Mouse (Mus musculus): ENCODE data around the gene Rps18. TPM values are rescaled to one million over a fixed set of nuclear protein-coding genes. Genes with fewer than 3 reads are reported as not detected.

Gene Rps18
- polyA plus RNA-seq, 1 experiment from 2014 or later = 1,837 TPM

DNA sequence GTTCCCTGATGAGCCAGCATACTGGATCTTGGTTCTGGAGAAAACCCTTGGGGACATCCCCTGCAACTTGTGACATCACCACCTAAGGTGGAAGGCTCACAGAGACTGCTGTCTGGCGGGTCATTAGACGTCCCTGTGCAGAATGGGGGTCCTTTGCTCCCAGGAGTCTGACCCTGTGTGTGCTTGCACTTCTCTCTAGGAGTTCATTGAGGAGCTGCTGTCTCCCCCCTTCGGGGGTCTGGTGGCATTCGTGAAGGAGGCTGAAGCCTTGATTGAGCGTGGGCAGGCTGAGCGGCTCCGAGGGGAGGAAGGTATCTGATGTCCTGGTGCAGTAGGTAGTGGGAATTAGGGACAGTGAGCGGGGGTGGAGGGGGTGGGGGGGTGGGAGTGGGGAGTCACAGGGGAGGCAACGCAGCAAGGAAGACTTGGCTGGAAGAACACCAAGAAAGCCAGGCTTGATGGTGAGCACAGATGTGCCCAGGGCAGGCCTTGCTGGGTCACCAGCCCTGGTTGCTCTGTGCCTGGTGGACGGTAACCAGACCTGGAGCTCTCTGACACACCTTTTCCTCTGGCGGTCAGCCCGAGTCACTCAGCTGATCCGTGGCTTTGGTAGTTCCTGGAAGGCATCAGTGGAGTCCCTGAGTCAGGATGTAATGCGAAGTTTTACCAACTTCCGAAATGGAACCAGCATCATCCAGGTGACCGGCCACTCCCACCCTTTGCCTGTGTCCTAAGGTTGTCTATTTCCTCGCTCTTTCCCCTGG lies 9.5 kb upstream of the Rps18 start:
- H3K9me3 ChIP-seq = no peaks in the 10 kb centered on the region
- 91% methylated on average over 17 of the region's 17 CpGs for WGBS

DNA sequence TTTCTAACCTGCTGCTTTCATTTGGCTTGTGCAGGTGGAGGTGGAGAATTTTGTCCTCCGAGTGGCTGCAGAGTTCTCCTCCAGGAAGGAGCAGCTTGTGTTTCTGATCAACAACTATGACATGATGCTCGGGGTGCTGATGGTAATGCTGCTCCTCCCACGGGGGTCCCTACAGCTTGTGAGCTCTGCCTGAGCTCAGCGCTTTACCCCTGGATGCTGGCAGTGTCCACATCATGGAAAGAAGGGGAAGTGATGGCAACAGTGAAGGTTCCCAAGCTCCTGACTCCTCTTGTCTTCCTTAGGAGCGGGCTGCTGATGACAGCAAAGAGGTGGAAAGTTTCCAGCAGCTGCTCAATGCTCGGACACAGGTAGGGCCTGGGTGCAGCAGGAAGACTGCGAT lies 7.1 kb upstream of the Rps18 start:
- Histone ChIP-seq H3K36me3 (peaks cover 82% of the 10 kb centered on the region), H3K9ac (no peak overlapping the region), H3K27me3 (no peaks in the 10 kb centered on the region), H3K4me3 (no peak overlapping the region), H3K9me3 (no peaks in the 10 kb centered on the region), H3K4me2 (no peak overlapping the region), H3K27ac (no peak overlapping the region), H3K4me1 (0 out of 2 replicates have a peak, but pooled peaks cover 2% of the 10 kb centered on the region)
- WGBS = 94% methylated on average over 7 of the region's 7 CpGs
- ATAC-seq (ENCODE audit: insufficient number of reproducible peaks, low FRiP score, low TSS enrichment, low read depth) = no peak

More for the DNA sequence above, 9.5 kb upstream of the Rps18 start:
- no peaks in the 10 kb centered on the region for H3K4me1 ChIP-seq
- no peak overlapping the region for H3K27ac ChIP-seq
- H3K9ac ChIP-seq = no peak overlapping the region
- no peak overlapping the region for H3K4me2 ChIP-seq
- H3K4me3 ChIP-seq = no peak overlapping the region
- H3K27me3 ChIP-seq = no peaks in the 10 kb centered on the region
- H3K36me3 ChIP-seq = peaks cover 58% of the 10 kb centered on the region
- no peak for ATAC-seq (ENCODE audit: insufficient number of reproducible peaks, low FRiP score, low TSS enrichment, low read depth)

DNA sequence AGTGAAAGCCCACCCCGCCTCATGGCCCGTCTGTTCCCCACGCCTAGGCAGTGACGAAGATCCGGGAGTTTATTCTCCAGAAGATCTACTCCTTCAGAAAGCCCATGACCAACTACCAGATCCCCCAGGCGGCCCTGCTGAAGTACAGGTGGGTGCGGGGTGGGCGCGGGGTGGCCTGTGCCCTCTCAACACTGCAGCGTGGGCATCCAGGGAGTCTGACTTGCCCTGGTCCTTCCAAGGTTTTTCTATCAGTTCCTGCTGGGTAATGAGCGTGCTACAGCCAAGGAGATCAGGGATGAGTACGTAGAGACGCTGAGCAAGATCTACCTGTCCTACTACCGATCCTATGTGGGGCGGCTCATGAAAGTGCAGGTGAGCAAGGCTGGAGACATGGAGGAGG lies 4.1 kb upstream of the Rps18 start:
- H3K4me2 ChIP-seq = no peak overlapping the region
- no peak overlapping the region for H3K27ac ChIP-seq
- no peak for ATAC-seq (ENCODE audit: insufficient number of reproducible peaks, low FRiP score, low TSS enrichment, low read depth)
- peaks cover 68% of the 10 kb centered on the region for H3K36me3 ChIP-seq
- WGBS = 93% methylated on average over 15 of the region's 15 CpGs
- no peaks in the 10 kb centered on the region for H3K9me3 ChIP-seq
- no peak overlapping the region for H3K9ac ChIP-seq
- peaks cover 14% of the 10 kb centered on the region for H3K4me1 ChIP-seq
- H3K4me3 ChIP-seq = no peak overlapping the region
- H3K27me3 ChIP-seq = no peaks in the 10 kb centered on the region

DNA sequence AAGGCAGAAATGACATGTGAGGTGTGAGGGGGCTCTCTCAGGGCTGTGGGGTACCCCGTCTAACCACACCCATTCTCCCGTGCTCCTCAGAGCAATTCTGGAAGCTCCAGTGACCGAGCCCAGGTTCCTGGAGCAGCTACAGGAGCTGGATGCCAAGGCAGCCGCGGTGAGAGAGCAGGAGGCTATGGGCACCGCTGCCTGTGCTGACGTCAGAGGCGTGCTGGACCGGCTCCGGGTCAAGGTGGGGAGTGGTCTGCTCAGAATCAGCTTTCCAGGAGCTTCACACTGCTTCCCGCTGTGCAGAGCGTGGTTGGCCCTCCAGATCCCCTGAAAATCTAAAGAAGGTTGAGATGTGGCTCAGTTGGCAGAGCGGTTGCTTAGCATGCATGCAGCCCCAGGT lies 3.3 kb upstream of the Rps18 start:
- WGBS = 96% methylated on average over 13 of the region's 13 CpGs
- no peak overlapping the region for H3K4me2 ChIP-seq
- ATAC-seq (ENCODE audit: insufficient number of reproducible peaks, low FRiP score, low TSS enrichment, low read depth) = no peak
- no peak overlapping the region for H3K9ac ChIP-seq
- H3K4me1 ChIP-seq = peaks cover 21% of the 10 kb centered on the region
- H3K27ac ChIP-seq = no peak overlapping the region
- peaks cover 66% of the 10 kb centered on the region for H3K36me3 ChIP-seq
- H3K9me3 ChIP-seq = no peaks in the 10 kb centered on the region
- no peak overlapping the region for H3K4me3 ChIP-seq
- no peaks in the 10 kb centered on the region for H3K27me3 ChIP-seq

DNA sequence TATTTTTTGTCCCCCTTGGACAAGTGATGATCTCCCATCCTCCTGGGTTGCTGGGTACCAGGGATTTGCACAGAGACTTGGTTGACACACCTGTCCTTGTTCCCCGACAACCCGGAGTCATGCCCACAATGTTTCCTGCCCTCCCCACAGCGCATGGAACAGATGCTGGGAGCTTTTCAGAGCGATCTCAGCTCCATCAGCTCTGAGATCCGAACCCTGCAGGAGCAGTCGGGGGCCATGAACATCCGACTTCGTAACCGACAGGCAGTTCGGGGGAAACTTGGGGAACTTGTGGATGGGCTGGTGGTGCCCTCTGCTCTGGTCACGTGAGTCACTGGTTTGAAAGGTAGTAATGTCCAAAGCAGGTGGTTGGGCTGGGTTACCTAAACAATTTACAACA lies 2.6 kb upstream of the Rps18 start:
- ATAC-seq (ENCODE audit: insufficient number of reproducible peaks, low FRiP score, low TSS enrichment, low read depth) = no peak
- Histone ChIP-seq H3K27me3 (no peaks in the 10 kb centered on the region), H3K4me1 (peaks cover 27% of the 10 kb centered on the region), H3K36me3 (peaks cover 66% of the 10 kb centered on the region), H3K9ac (no peak overlapping the region), H3K4me3 (no peak overlapping the region), H3K27ac (no peak overlapping the region), H3K4me2 (no peak overlapping the region), H3K9me3 (no peaks in the 10 kb centered on the region)
- 92% methylated on average over 11 of the region's 11 CpGs for WGBS

DNA sequence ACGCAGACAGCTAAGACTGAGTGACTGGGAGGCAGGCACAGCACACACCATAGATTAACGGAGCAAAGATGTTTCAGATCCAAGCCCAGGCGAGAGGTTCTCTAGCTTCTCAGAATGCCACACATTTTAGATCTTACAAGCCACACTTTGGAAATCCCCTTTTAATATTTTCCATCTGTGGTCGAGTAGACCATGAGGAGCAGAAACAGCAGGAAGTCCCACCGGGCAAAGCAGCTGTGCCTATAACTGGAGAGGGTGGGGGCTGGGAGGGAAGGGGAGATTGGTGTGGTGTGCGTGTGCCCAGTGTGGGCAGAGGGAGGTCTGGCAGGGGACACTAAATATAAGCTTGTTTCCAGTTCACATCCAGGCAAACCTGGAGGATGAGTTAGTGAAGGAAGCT lies 1.7 kb upstream of the Rps18 start:
- Histone ChIP-seq H3K27ac (no peak overlapping the region), H3K4me1 (peaks cover 37% of the 10 kb centered on the region), H3K27me3 (no peaks in the 10 kb centered on the region), H3K36me3 (peaks cover 66% of the 10 kb centered on the region), H3K9me3 (no peaks in the 10 kb centered on the region), H3K4me3 (no peak overlapping the region), H3K4me2 (no peak overlapping the region), H3K9ac (no peak overlapping the region)
- ATAC-seq (ENCODE audit: insufficient number of reproducible peaks, low FRiP score, low TSS enrichment, low read depth) = no peak
- WGBS = 45% methylated on average over 6 of the region's 6 CpGs

DNA sequence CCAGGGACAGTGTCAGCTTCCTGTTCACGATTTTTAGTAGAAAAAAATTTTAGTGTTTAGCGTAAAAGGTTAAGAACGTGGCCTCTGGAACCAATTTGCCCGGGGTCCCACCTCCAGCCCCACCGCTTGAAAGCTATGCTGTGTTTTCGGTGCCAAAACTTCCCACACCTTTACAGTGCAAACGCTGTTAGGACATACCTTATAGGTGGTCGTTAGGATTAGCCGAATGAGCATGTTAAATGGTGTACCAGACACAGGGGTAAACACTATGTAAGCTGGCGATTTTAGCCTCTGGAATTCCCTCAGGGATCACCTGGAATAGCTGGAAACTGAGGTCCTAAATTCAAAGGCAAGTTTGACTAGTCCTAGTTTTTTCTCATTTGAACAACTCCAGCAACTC lies 535 bp upstream of the Rps18 start:
- Histone ChIP-seq H3K4me1 (peaks cover 49% of the 10 kb centered on the region), H3K4me2 (peak overlapping the region; percentile 72), H3K36me3 (peaks cover 66% of the 10 kb centered on the region), H3K27me3 (no peaks in the 10 kb centered on the region), H3K9me3 (no peaks in the 10 kb centered on the region), H3K9ac (peak overlapping the region; percentile 80), H3K27ac (peak overlapping the region; percentile 92), H3K4me3 (peak overlapping the region; percentile 82)
- ATAC-seq (ENCODE audit: insufficient number of reproducible peaks, low FRiP score, low TSS enrichment, low read depth) = no peak
- 5% methylated on average over 10 of the region's 10 CpGs for WGBS

DNA sequence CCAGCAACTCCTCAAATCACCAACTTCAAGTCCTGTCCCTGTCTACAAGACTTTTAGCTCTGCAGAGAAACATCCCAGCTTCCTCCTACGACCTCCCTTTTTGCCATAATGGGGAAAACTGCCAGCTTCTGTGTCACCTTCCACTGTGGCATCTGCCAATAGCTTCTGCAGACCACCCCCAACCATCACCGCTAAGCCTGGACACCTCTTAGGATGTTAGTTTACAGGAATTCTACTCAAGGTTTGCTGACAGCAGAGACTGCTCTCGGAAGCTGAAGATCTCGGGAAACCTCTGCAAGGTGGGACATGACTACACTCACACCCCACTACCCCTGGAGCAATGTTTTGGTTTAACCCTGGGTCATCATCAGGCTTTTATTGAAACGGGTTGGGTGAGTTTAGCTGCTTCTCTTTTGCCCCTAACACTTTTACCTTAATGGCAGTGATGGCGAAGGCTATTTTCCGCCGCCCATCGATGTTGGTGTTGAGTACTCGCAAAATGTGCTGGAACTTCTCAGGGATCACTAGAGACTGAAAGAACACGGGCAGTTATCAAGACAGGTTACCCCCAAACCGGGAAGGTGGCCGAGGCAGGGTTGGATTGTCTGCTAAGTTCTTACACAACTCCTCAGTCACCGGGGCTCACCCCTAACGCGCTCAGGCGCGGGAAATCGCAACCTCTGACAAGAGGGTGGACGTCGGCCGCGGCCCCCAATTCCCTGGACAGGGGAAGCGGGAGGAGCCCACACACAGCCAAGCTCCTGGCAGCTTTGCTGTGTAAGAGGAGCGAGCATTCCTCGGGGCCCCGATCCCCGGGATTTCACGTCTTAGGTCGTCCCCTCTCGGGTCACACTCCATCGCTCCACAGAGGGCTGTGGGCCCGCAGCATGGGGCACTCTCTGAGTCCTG lies 901 bp downstream of the Rps18 start:
- ATAC-seq (ENCODE audit: insufficient number of reproducible peaks, low FRiP score, low TSS enrichment, low read depth) = peak; percentile 2; the same call in 1 of the 2 replicates

DNA sequence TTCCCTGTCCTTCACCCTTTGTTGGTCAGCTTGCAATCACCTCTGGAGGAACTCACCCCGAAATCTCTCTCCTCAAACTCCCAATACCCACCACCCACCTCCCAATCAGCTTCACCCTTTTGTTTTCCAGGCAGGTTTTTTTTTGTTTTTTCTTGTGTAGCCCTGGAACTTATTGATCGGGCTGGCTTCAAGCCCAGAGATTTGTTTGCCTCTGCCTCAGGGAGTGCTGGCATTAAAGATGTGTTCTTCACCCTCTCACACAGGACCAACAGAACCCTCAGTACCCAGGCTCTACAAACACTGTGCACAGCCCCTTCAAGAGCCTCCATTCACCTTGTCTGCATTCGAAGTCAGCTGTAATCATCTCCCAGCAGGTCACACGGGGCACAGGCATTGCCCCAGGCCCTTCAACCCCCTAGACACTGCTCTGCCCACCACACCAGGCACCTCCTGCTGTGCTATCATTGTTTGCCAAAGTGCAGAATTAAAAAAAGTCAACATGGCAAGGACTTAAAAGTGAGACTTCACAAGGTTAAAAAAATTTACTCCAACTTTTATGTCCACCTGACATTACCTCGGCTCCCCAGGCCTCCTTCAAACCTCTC lies 1.7 kb downstream of the Rps18 start:
- H3K4me2 ChIP-seq = peak overlapping the region; percentile 84
- no peaks in the 10 kb centered on the region for H3K9me3 ChIP-seq
- H3K4me1 ChIP-seq = peaks cover 68% of the 10 kb centered on the region
- peaks cover 52% of the 10 kb centered on the region for H3K36me3 ChIP-seq
- WGBS = 40% methylated on average over 5 of the region's 5 CpGs
- ATAC-seq (ENCODE audit: insufficient number of reproducible peaks, low FRiP score, low TSS enrichment, low read depth) = no peak
- H3K27me3 ChIP-seq = no peaks in the 10 kb centered on the region
- peak overlapping the region; percentile 94; the same call in 1 of the 2 replicates for H3K27ac ChIP-seq
- H3K4me3 ChIP-seq = peak overlapping the region; percentile 82
- H3K9ac ChIP-seq = peak overlapping the region; percentile 95

More for the DNA sequence above, 901 bp downstream of the Rps18 start:
- Histone ChIP-seq H3K27ac (peak overlapping the region; percentile 94), H3K27me3 (no peaks in the 10 kb centered on the region), H3K9ac (peak overlapping the region; percentile 95), H3K4me1 (peaks cover 63% of the 10 kb centered on the region), H3K4me3 (peak overlapping the region; percentile 82), H3K36me3 (peaks cover 55% of the 10 kb centered on the region), H3K9me3 (no peaks in the 10 kb centered on the region), H3K4me2 (peak overlapping the region; percentile 84)
- WGBS = under 1% methylated on average over 33 of the region's 33 CpGs

DNA sequence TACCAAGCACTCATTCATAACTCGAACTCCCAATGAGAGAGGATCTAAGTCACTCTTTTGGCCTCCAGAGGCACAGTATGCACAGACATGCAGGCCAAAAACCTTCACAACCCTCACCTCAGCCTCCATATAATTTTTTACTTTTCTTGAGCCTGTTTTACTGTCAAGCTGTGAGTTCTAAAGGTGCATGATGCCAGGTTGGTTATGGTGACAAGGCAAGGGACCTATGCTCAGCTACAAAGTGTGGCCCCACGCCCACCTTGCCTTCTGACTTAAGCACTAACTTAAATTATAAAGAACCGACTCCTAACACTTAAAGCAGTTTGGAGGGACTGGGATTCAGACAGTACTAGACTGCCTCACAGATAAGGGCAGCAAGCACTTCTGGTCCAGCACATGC lies 2.5 kb downstream of the Rps18 start:
- WGBS = 82% methylated on average over 3 of the region's 3 CpGs
- 0 out of 2 replicates have a peak overlapping the region, but pooled peaks have one; percentile 0 for H3K4me3 ChIP-seq
- H3K4me1 ChIP-seq = peaks cover 74% of the 10 kb centered on the region
- H3K9me3 ChIP-seq = no peaks in the 10 kb centered on the region
- H3K9ac ChIP-seq = no peak overlapping the region
- peaks cover 52% of the 10 kb centered on the region for H3K36me3 ChIP-seq
- H3K27me3 ChIP-seq = no peaks in the 10 kb centered on the region
- H3K4me2 ChIP-seq = 0 out of 2 replicates have a peak overlapping the region, but pooled peaks have one; percentile 3
- no peak for ATAC-seq (ENCODE audit: insufficient number of reproducible peaks, low FRiP score, low TSS enrichment, low read depth)
- H3K27ac ChIP-seq = no peak overlapping the region

DNA sequence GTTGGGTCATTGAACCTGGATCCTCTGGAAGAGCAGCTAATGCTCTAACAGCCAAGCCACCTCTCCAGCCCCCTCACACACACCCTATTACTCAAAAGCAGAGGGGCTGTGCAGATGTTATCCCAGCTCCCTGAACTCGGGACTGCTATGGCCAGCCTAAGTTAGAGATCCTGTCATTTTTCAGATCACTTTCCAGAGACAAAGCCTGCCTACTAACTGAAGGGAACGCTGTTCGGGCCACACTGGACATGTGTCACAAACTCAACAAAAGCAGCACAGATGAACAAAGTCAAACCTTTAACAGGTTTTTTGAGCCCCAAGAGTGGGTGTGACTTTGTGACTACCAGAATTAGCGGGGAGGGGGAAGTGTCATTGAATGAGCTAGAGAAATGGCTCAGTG lies 2.9 kb downstream of the Rps18 start:
- H3K4me3 ChIP-seq = 0 out of 2 replicates have a peak overlapping the region, but pooled peaks have one; percentile 0
- no peak overlapping the region for H3K9ac ChIP-seq
- H3K9me3 ChIP-seq = no peaks in the 10 kb centered on the region
- H3K4me2 ChIP-seq = no peak overlapping the region
- ATAC-seq (ENCODE audit: insufficient number of reproducible peaks, low FRiP score, low TSS enrichment, low read depth) = no peak
- peaks cover 53% of the 10 kb centered on the region for H3K36me3 ChIP-seq
- WGBS = 84% methylated on average over 4 of the region's 4 CpGs
- peaks cover 74% of the 10 kb centered on the region for H3K4me1 ChIP-seq
- no peaks in the 10 kb centered on the region for H3K27me3 ChIP-seq
- no peak overlapping the region for H3K27ac ChIP-seq
